Mouse (Mus musculus): ENCODE measurements around the gene Cacna1c.

DNA sequence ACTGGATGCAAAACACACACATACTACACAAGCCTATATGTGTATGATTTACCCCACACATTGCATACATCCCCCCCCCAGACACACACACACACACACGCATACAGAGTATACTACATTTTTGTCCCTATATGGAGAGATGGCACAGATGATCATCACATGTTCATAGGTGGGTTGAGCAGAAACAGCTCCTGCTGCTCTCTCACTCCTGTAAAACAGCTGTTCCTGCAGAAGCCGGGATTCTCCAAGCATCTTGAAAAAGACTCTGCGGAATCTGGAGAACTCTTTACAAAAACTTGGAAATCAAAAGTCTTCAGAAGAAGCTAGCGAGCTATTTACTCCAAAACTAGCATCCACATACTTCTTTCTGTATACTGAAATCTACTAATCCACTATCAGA, 63.4 kb downstream of the Cacna1c start:
- no peak for TF ChIP-seq CTCF (IDR thresholded peaks at IDR 0.05; ENCODE audit: low read depth)
- TF ChIP-seq EP300 (optimal IDR thresholded peaks at IDR 0.05): no peak
